In genomic region chr6:88074752-88075554, GRCm38 (mm10) we compare ENCODE assay signal across 8 mouse cellular contexts. TPM values are rescaled to one million over a fixed set of nuclear protein-coding genes. Genes with fewer than 3 reads are reported as not detected.
DNase-seq lines count a peak whose midpoint lies in the region; ATAC-seq lines count a peak whose summit lies in the region.

No protein-coding gene starts in this region.

- 0 out of 2 replicates have a peak, but pooled peaks cover 3% of the 10 kb centered on the region for H3K27me3 ChIP-seq in forebrain, embryonic 14.5 days (replicated peaks; ENCODE audit: control insufficient read depth, insufficient read depth, low read length)
- peaks cover 9% of the 10 kb centered on the region for H3K27me3 ChIP-seq in neural tube, embryonic 15.5 days (replicated peaks)

- DNase-seq in ES-CJ7 (ENCODE audit: low read depth, low spot score): peak; percentile 100
- peak; percentile 89 for DNase-seq in cerebellum, adult 11 months
- peak; percentile 97 for DNase-seq in forebrain, embryonic 14.5 days (ENCODE audit: low spot score)
- peak; percentile 94 to 95 for DNase-seq in heart, postnatal 14 days
- peak; percentile 97 for DNase-seq in layer of hippocampus, adult 11-12 months (ENCODE audit: low spot score)
- peak; percentile 97 to 98 for DNase-seq in lung, adult 18-20 months
- DNase-seq in testis, postnatal 14 days (ENCODE audit: low spot score): peak; percentile 91

- H3K4me1 ChIP-seq in forebrain, embryonic 14.5 days (ENCODE audit: control insufficient read depth, insufficient read depth, low read length): no peaks in the 10 kb centered on the region
- H3K4me1 ChIP-seq in neural tube, embryonic 15.5 days: peaks cover 5% of the 10 kb centered on the region; the same call in 1 of the 2 replicates

- 3% methylated on average over 32 of the region's 32 CpGs for WGBS in forebrain, embryonic 14.5 days
- 3% methylated on average over 32 of the region's 32 CpGs for WGBS in neural tube, embryonic 15.5 days

- intact Hi-C loops in heart, postnatal 14 days (cut with DNase I): loop anchor here (2.0 to 5.0 kb wide), 2 partner anchors 64 to 158 kb away; no protein-coding TSS in a partner anchor

- peak; percentile 99 for ATAC-seq in forebrain, embryonic 14.5 days
- peak; percentile 98 for ATAC-seq in neural tube, embryonic 15.5 days (ENCODE audit: low FRiP score)

- H3K9me3 ChIP-seq in forebrain, embryonic 14.5 days (replicated peaks; ENCODE audit: control insufficient read depth, low read length): no peaks in the 10 kb centered on the region
- no peaks in the 10 kb centered on the region for H3K9me3 ChIP-seq in neural tube, embryonic 15.5 days (replicated peaks)

- H3K9ac ChIP-seq in forebrain, embryonic 14.5 days (ENCODE audit: low read length): peak overlapping the region; percentile 73
- peak overlapping the region; percentile 54 for H3K9ac ChIP-seq in neural tube, embryonic 15.5 days (replicated peaks)

- peak overlapping the region; percentile 40 for H3K4me3 ChIP-seq in forebrain, embryonic 14.5 days (ENCODE audit: low read depth, low read length)
- H3K4me3 ChIP-seq in neural tube, embryonic 15.5 days (replicated peaks): peak overlapping the region; percentile 50

- H3K36me3 ChIP-seq in forebrain, embryonic 14.5 days (ENCODE audit: control insufficient read depth, insufficient read depth, low read length): no peaks in the 10 kb centered on the region
- no peaks in the 10 kb centered on the region for H3K36me3 ChIP-seq in neural tube, embryonic 15.5 days

- peak overlapping the region; percentile 93 for H3K27ac ChIP-seq in forebrain, embryonic 14.5 days (ENCODE audit: low read depth, low read length)
- H3K27ac ChIP-seq in neural tube, embryonic 15.5 days (replicated peaks): peak overlapping the region; percentile 94

- peak overlapping the region; percentile 73 for H3K4me2 ChIP-seq in forebrain, embryonic 14.5 days (ENCODE audit: low read length)
- H3K4me2 ChIP-seq in neural tube, embryonic 15.5 days: peak overlapping the region; percentile 74

RNA-seq across cellular contexts. Expression of gene Rpn1, which starts 9.3 kb away (rescaled TPM):
- polyA plus RNA-seq in forebrain, embryonic 14.5 days (2014; fragmentation: Nextera tagmentation; extraction: Ambion mirVana): 279 and 283 TPM in 2 replicates
- total RNA-seq in heart, postnatal 14 days (2021): 100 to 1,000 TPM in 1 of 2 experiments, 10 to 100 TPM in 1; 99.5 to 107 TPM
- polyA plus RNA-seq in neural tube, embryonic 15.5 days (2015; fragmentation: Nextera tagmentation; extraction: Ambion mirVana): 294 and 318 TPM in 2 replicates

RNA-seq across cellular contexts. Expression of gene Rab7, which starts 29.9 kb away (rescaled TPM):
- polyA plus RNA-seq in forebrain, embryonic 14.5 days (2014; fragmentation: Nextera tagmentation; extraction: Ambion mirVana): 342 and 365 TPM in 2 replicates
- total RNA-seq in heart, postnatal 14 days (2021): 100 to 1,000 TPM; 265 to 272 TPM
- polyA plus RNA-seq in neural tube, embryonic 15.5 days (2015; fragmentation: Nextera tagmentation; extraction: Ambion mirVana): 352 and 355 TPM in 2 replicates

Comparison
In these comparisons a context has a peak if more than half of its experiments do, and no peak if none do; other contexts are left out.
1. Peak in every context shown above with its lines: DNase-seq, ATAC-seq, H3K4me3 ChIP-seq and H3K27ac ChIP-seq.